Mouse (Mus musculus) heart, adult 2 months (tissue): Measurements from ENCODE around the gene Nexn. TPM values are rescaled to one million over a fixed set of nuclear protein-coding genes. Genes with fewer than 3 reads are reported as not detected.

Source experiments
- DNase-seq, 2 experiments: peaks; one replicate each; pipeline ENCODE4 v3.0.0; 2021
- H3K27ac ChIP-seq: fragments of 200-600 bp; 2 replicates; pipeline ENCODE4 v1.8.1; 2022
- H3K27me3 ChIP-seq: fragments of 200-500 bp; 2 replicates; pipeline ENCODE4 v1.6.1; 2012; ENCODE audit warnings: mild to moderate bottlenecking, low read length, inconsistent platforms, mixed read lengths; ENCODE audit not compliant: control insufficient read depth, insufficient read depth
- H3K36me3 ChIP-seq: fragments of 200-500 bp; 2 replicates; pipeline ENCODE4 v1.6.1; 2012; ENCODE audit warnings: low read length, inconsistent platforms; ENCODE audit not compliant: control insufficient read depth, insufficient read depth
- H3K4me1 ChIP-seq: fragments of 200-500 bp; 2 replicates; pipeline ENCODE4 v1.6.1; 2011; ENCODE audit warnings: low read length; ENCODE audit not compliant: control insufficient read depth, insufficient read depth
- H3K4me3 ChIP-seq: fragments of 200-600 bp; 2 replicates; pipeline ENCODE4 v1.8.1; 2022
- H3K79me2 ChIP-seq: fragments of 200-500 bp; replicated peaks from 2 replicates; pipeline ENCODE4 v1.6.1; 2012; ENCODE audit warnings: mild to moderate bottlenecking, inconsistent platforms, low read length, moderate library complexity, mixed read lengths; ENCODE audit not compliant: control insufficient read depth, insufficient read depth
- H3K9ac ChIP-seq: fragments of 200-500 bp; 2 replicates; pipeline ENCODE4 v1.6.1; 2012; ENCODE audit warnings: low read depth, mild to moderate bottlenecking, control low read depth, inconsistent platforms, low read length, mixed read lengths
- CTCF ChIP-seq: fragments of 200-600 bp; IDR thresholded peaks from 2 replicates; pipeline ENCODE4 v1.8.1; 2022; ENCODE audit warnings: antibody characterized with exemption, mild to moderate bottlenecking, moderate library complexity
- EP300 ChIP-seq: fragments of 200-500 bp; IDR thresholded peaks from 2 replicates; pipeline ENCODE4 v1.6.1; 2011; ENCODE audit warnings: low read depth, low read length, control low read depth; ENCODE audit not compliant: insufficient read depth
- POLR2A ChIP-seq: fragments of 200-500 bp; IDR thresholded peaks from 2 replicates; pipeline ENCODE4 v1.6.1; 2011; ENCODE audit warnings: mild to moderate bottlenecking, low read depth, low read length, control low read depth; ENCODE audit not compliant: insufficient read depth
- WGBS: fragments of 180-500 bp; shearing (Covaris S2); methylation state at CpG from one replicate; pipeline ENCODE4 v1.1.7; 2018; 5-methylcytosine and 5-hydroxymethylcytosine counted together
- intact Hi-C: fragments of 180-260 bp; cut with DNase I; formaldehyde crosslinking; loops from one replicate; pipeline ENCODE4 v1.15.1; 2025
- polyA plus RNA-seq: library from polyadenylated mRNA; depleted of rRNA; stranded (reverse); fragments of >200 nt; gene quantifications from 2 replicates; pipeline ENCODE4 v1.2.3, GENCODE M21; 2012
- total RNA-seq, 2 experiments: library from RNA; stranded (reverse); gene quantifications; 2 replicates each; pipeline ENCODE4 v1.2.3; 2021

Nexn gene
- total and polyA plus RNA-seq, 3 experiments: 16.4 to 339 (median 316) TPM

GRCm38 (mm10) chr3:152193635-152194097, 72.5 kb downstream of the Nexn start:
- TF ChIP-seq POLR2A (peak; percentile 99), CTCF (peak; percentile 36), EP300 (peak; percentile 94)

GRCm38 (mm10) chr3:152193177-152193576, 73.0 kb downstream of the Nexn start:
- intact Hi-C loops: loop anchor here (1.0 to 2.0 kb wide), 4 partner anchors 17 to 78 kb away; partner anchors contain the start of genes Dnajb4 and Fubp1
- H3K27me3 ChIP-seq: no peaks in the 10 kb centered on the region
- peaks cover 3% of the 10 kb centered on the region for H3K4me1 ChIP-seq
- H3K9ac ChIP-seq: peak overlapping the region; percentile 58
- under 1% methylated on average over 7 of the region's 7 CpGs for WGBS
- TF ChIP-seq EP300 (no peak), POLR2A (no peak), CTCF (no peak)
- peak overlapping the region; percentile 68 for H3K4me3 ChIP-seq
- H3K36me3 ChIP-seq: peaks cover 13% of the 10 kb centered on the region
- no peaks in the 10 kb centered on the region for H3K79me2 ChIP-seq
- DNase-seq: no peak
- peak overlapping the region; percentile 86 for H3K27ac ChIP-seq

More at GRCm38 (mm10) chr3:152193635-152194097, 72.5 kb downstream of the Nexn start:
- peaks cover 2% of the 10 kb centered on the region for H3K4me1 ChIP-seq
- 1% methylated on average over 17 of the region's 17 CpGs for WGBS
- peak overlapping the region; percentile 58 for H3K9ac ChIP-seq
- H3K79me2 ChIP-seq: no peaks in the 10 kb centered on the region
- peak; percentile 86 to 92 for DNase-seq
- H3K4me3 ChIP-seq: peak overlapping the region; percentile 68
- intact Hi-C loops: loop anchor here (1.0 to 2.0 kb wide), 4 partner anchors 17 to 79 kb away; partner anchors contain the start of genes Dnajb4 and Fubp1
- no peaks in the 10 kb centered on the region for H3K27me3 ChIP-seq
- peaks cover 13% of the 10 kb centered on the region for H3K36me3 ChIP-seq
- H3K27ac ChIP-seq: peak overlapping the region; percentile 86

GRCm38 (mm10) chr3:152192238-152192931, 73.8 kb downstream of the Nexn start:
- peaks cover 16% of the 10 kb centered on the region for H3K36me3 ChIP-seq
- no peaks in the 10 kb centered on the region for H3K27me3 ChIP-seq
- H3K4me3 ChIP-seq: peak overlapping the region; percentile 68
- no peak for DNase-seq
- H3K9ac ChIP-seq: peak overlapping the region; percentile 92
- H3K27ac ChIP-seq: peak overlapping the region; percentile 86
- intact Hi-C loops: loop anchor here (2.0 kb wide), 3 partner anchors 48 to 78 kb away; no protein-coding TSS in a partner anchor
- WGBS: 2% methylated on average over 11 of the region's 11 CpGs
- no peaks in the 10 kb centered on the region for H3K79me2 ChIP-seq
- TF ChIP-seq CTCF (no peak), POLR2A (no peak), EP300 (no peak)
- peaks cover 3% of the 10 kb centered on the region for H3K4me1 ChIP-seq

GRCm38 (mm10) chr3:152191791-152192237, 74.3 kb downstream of the Nexn start:
- Histone ChIP-seq H3K4me1 (peaks cover 7% of the 10 kb centered on the region), H3K27me3 (no peaks in the 10 kb centered on the region), H3K27ac (peak overlapping the region; percentile 86), H3K36me3 (peaks cover 17% of the 10 kb centered on the region), H3K79me2 (no peaks in the 10 kb centered on the region; the same call in 1 of the 2 replicates), H3K4me3 (peak overlapping the region; percentile 68), H3K9ac (peak overlapping the region; percentile 92)
- TF ChIP-seq CTCF: no peak
- TF ChIP-seq POLR2A: peak; percentile 69
- TF ChIP-seq EP300: peak; percentile 57; the same call in 1 of the 2 replicates
- intact Hi-C loops: loop anchor here (2.0 kb wide), 3 partner anchors 47 to 77 kb away; no protein-coding TSS in a partner anchor
- WGBS: 0% methylated on average over 6 of the region's 6 CpGs
- DNase-seq: peak; percentile 60 to 71

DNA sequence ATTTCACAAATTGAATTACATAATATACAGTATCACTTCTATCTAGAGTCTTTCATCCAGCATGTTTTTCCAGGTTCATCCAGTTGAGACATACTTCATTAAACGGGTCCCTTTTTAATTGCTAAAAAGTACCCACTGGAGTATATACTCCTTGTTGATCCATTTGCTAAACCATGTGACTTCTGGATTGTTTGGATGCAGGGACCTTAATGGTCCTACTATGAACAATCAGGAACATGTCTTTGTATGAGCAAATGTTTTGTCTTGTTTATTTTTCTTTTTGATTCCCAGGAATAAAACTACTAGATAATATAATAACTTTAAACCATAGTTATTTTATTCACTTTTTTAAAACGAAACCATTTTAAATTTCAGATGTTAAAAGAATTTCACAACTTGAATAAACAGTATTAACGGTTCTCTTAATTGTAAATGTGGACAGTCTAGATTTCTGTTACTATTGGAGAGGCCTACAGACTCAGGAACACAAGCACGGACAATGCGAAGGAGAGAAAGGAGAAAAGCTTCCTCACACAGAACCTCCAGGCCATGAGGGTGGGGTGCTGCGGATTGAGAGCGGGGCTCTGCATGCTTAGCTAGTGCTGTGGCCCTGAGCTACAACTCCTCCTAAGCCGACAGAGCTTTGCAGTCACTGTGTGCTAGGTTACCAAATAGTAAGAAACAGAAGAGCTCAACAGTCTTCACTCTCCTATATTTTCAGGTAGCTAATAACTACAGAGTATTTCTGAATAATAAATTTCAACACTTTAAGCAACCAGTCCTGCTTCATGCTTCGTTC, 75.3 kb downstream of the Nexn start:
- peaks cover 8% of the 10 kb centered on the region for H3K4me1 ChIP-seq
- peak overlapping the region; percentile 86 for H3K27ac ChIP-seq
- no peaks in the 10 kb centered on the region for H3K27me3 ChIP-seq
- H3K79me2 ChIP-seq: no peaks in the 10 kb centered on the region; the same call in 1 of the 2 replicates
- H3K9ac ChIP-seq: peak overlapping the region; percentile 64
- H3K4me3 ChIP-seq: peak overlapping the region; percentile 68
- 27% methylated on average over 9 of the region's 9 CpGs for WGBS
- peaks cover 26% of the 10 kb centered on the region for H3K36me3 ChIP-seq
- DNase-seq: peak; percentile 34 to 43
- TF ChIP-seq EP300: no peak
- TF ChIP-seq POLR2A: no peak
- TF ChIP-seq CTCF: no peak
- intact Hi-C loops: no loop called here
